Mouse (Mus musculus): ENCODE measurements around the gene Mat2a.

DNA sequence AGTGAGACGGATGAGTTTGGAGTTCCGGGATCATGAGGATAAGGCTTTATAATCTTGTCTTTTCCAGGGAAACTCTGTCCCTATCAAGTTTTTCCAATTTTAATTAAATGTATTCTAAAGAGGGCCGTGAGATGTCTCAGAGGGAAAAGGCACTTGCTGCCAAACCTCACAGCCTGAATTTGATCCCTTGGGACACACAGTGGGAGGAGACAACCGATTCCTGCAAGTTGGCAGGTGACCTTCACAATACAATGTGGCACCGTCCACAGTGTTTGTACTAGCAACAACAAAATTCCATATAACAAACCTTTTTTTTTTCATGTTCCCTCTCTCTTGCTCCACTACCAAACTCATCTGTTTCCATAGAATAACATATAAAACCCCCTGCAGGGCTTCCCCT lies 19.6 kb upstream of the Mat2a start:
- TF ChIP-seq CTCF (IDR thresholded peaks at IDR 0.05) (no peak), EP300 (IDR thresholded peaks at IDR 0.05) (no peak)

All from lung, postnatal 0 days (tissue).